13 mouse cellular contexts compared by ENCODE assay signal in genomic region chr12:84962606-84963005, GRCm38 (mm10). TPM values are rescaled to one million over a fixed set of nuclear protein-coding genes. Genes with fewer than 3 reads are reported as not detected.
DNase-seq lines count a peak whose midpoint lies in the region; ATAC-seq lines count a peak whose summit lies in the region.
"Had no signal": no experiment of that assay in that cellular context is flagged by ENCODE, and none has a peak within 500 bp of the region (broad histone marks: within the 10 kb centered on the region; RNA-seq: fewer than 3 reads in every experiment).

No protein-coding gene starts in this region.

- H3K27ac ChIP-seq in heart, embryonic 10.5 days = peak overlapping the region; percentile 84
- H3K27ac ChIP-seq: embryonic facial prominence, embryonic 13.5 days had no signal

- no peak overlapping the region for H3K4me3 ChIP-seq in heart, embryonic 10.5 days
- H3K4me3 ChIP-seq: embryonic facial prominence, embryonic 13.5 days; megakaryocyte, embryonic 14.5 days had no signal

- H3K27me3 ChIP-seq in heart, embryonic 10.5 days (ENCODE audit: insufficient read depth, poor library complexity, severe bottlenecking) = no peaks in the 10 kb centered on the region
- H3K27me3 ChIP-seq: embryonic facial prominence, embryonic 13.5 days; megakaryocyte, embryonic 14.5 days had no signal

- intact Hi-C loops in heart, postnatal 25 days (cut with DNase I) = loop anchor here (5.0 kb wide), 1 partner anchor 85 kb away; the partner anchor contains the start of gene Ltbp2
- intact Hi-C loops in left cerebral cortex, postnatal 10 days (cut with DNase I) = no loop called here

- H3K9me3 ChIP-seq in heart, embryonic 10.5 days = no peaks in the 10 kb centered on the region
- H3K9me3 ChIP-seq: embryonic facial prominence, embryonic 13.5 days; megakaryocyte, embryonic 14.5 days had no signal

- H3K36me3 ChIP-seq in heart, embryonic 10.5 days = peaks cover 14% of the 10 kb centered on the region; the same call in 1 of the 2 replicates

- ATAC-seq in megakaryocyte-erythroid progenitor cell, adult 5-6 weeks (replicated peaks; ENCODE audit: low FRiP score, low TSS enrichment, poor library complexity, severe bottlenecking) = peak; percentile 98

- DNase-seq in heart, embryonic 10.5 days (ENCODE audit: low spot score) = peak; percentile 94
- no peak for DNase-seq in heart, postnatal 25 days (ENCODE audit: low spot score)
- DNase-seq in c-Kit-positive CD71-positive TER-119-negative erythroid progenitor cells, embryonic 14.5 days (ENCODE audit: low read depth) = peak; percentile 63
- DNase-seq in heart, postnatal 4 days = peak; percentile 23
- no peak for DNase-seq in B cell, adult 2 months
- no peak for DNase-seq in left cerebral cortex, postnatal 10 days (ENCODE audit: extremely low spot score in 1 of 2, low spot score in 2 of 2)
- DNase-seq in urinary bladder, postnatal 10 days (ENCODE audit: low spot score) = no peak
- DNase-seq: adrenal gland, adult 8-10 months; cerebellum, adult 11-12 months; kidney, postnatal 4 days had no signal

- peaks cover 20% of the 10 kb centered on the region; the same call in 1 of the 2 replicates for H3K4me1 ChIP-seq in heart, embryonic 10.5 days
- H3K4me1 ChIP-seq: embryonic facial prominence, embryonic 13.5 days had no signal

- WGBS in heart, embryonic 10.5 days = 25% methylated on average over 7 of the region's 7 CpGs

RNA-seq across cellular contexts. Expression of gene Fcf1, which starts 8.1 kb away (rescaled TPM):
- polyA plus RNA-seq in heart, embryonic 10.5 days (2016; fragmentation: Nextera tagmentation; extraction: Ambion mirVana) = 106 and 142 TPM in 2 replicates
- 10 to 100 TPM; 28.4 to 34.6 TPM for total RNA-seq in heart, postnatal 25 days (2021)
- 10 to 100 TPM; 47.9 to 49.5 TPM for total RNA-seq in heart, postnatal 4 days (2021)
- total RNA-seq in megakaryocyte-erythroid progenitor cell, adult 5-6 weeks (2014; fragmentation: Nextera tagmentation) = 234 and 237 TPM in 2 replicates
- total RNA-seq in megakaryocyte-erythroid progenitor cell, adult 5-6 weeks (2017) = 147 and 211 TPM in 2 replicates
- total RNA-seq in left cerebral cortex, postnatal 10 days (2021) = 10 to 100 TPM; 33.3 to 34.0 TPM

RNA-seq across cellular contexts. Expression of gene Arel1, which starts 8.1 kb away (rescaled TPM):
- 10.8 and 15.7 TPM in 2 replicates for polyA plus RNA-seq in heart, embryonic 10.5 days (2016; fragmentation: Nextera tagmentation; extraction: Ambion mirVana)
- 10 to 100 TPM; 37.2 to 38.5 TPM for total RNA-seq in heart, postnatal 25 days (2021)
- 10 to 100 TPM; 38.5 to 40.1 TPM for total RNA-seq in heart, postnatal 4 days (2021)
- total RNA-seq in megakaryocyte-erythroid progenitor cell, adult 5-6 weeks (2014; fragmentation: Nextera tagmentation) = 39.2 and 51.6 TPM in 2 replicates
- total RNA-seq in megakaryocyte-erythroid progenitor cell, adult 5-6 weeks (2017) = 38.8 and 48.6 TPM in 2 replicates
- total RNA-seq in left cerebral cortex, postnatal 10 days (2021) = 100 to 1,000 TPM; 104 to 112 TPM

RNA-seq across cellular contexts. Expression of gene Ylpm1, which starts 33.5 kb away (rescaled TPM):
- 23.8 and 28.7 TPM in 2 replicates for polyA plus RNA-seq in heart, embryonic 10.5 days (2016; fragmentation: Nextera tagmentation; extraction: Ambion mirVana)
- total RNA-seq in heart, postnatal 25 days (2021) = 10 to 100 TPM; 26.6 to 26.7 TPM
- total RNA-seq in heart, postnatal 4 days (2021) = 10 to 100 TPM; 39.4 to 45.2 TPM
- 97.2 and 106 TPM in 2 replicates for total RNA-seq in megakaryocyte-erythroid progenitor cell, adult 5-6 weeks (2014; fragmentation: Nextera tagmentation)
- 35.0 and 77.3 TPM in 2 replicates for total RNA-seq in megakaryocyte-erythroid progenitor cell, adult 5-6 weeks (2017)
- 100 to 1,000 TPM; 115 to 124 TPM for total RNA-seq in left cerebral cortex, postnatal 10 days (2021)

Comparison
In these comparisons a context has a peak if more than half of its experiments do, and no peak if none do; other contexts are left out.
1. DNase-seq: peak in heart, embryonic 10.5 days (single experiment), c-Kit-positive CD71-positive TER-119-negative erythroid progenitor cells, embryonic 14.5 days (single experiment) and heart, postnatal 4 days (single experiment); none in heart, postnatal 25 days (single experiment), B cell, adult 2 months (0 of 2), left cerebral cortex, postnatal 10 days (0 of 2) and urinary bladder, postnatal 10 days (single experiment).